Mouse (Mus musculus): ENCODE results near the gene Wnk2. TPM values are rescaled to one million over a fixed set of nuclear protein-coding genes. Genes with fewer than 3 reads are reported as not detected.

Gene Wnk2
- polyA plus RNA-seq, 1 experiment from 2014 or later, result 27.8 TPM

- peaks cover 21% of the 10 kb centered on the region for H3K36me3 ChIP-seq (replicated peaks)
- no peak overlapping the region for H3K9ac ChIP-seq
- H3K9me3 ChIP-seq, result no peaks in the 10 kb centered on the region
- no peak overlapping the region for H3K4me3 ChIP-seq
- H3K4me2 ChIP-seq, result no peak overlapping the region
- no peak overlapping the region for H3K27ac ChIP-seq
- 52% methylated on average over 9 of the region's 9 CpGs for WGBS
- H3K4me1 ChIP-seq, result no peaks in the 10 kb centered on the region
- H3K27me3 ChIP-seq (replicated peaks), result no peaks in the 10 kb centered on the region
- ATAC-seq (replicated peaks), result no peak
Measured at GRCm38 (mm10) chr13:49052512-49052911, 95.3 kb downstream of the Wnk2 start.

GRCm38 (mm10) chr13:49047393-49047792 is 100.4 kb downstream of the Wnk2 start:
- H3K27ac ChIP-seq, result no peak overlapping the region
- no peak overlapping the region for H3K9ac ChIP-seq
- H3K4me1 ChIP-seq, result peaks cover 7% of the 10 kb centered on the region
- peaks cover 12% of the 10 kb centered on the region for H3K36me3 ChIP-seq (replicated peaks)
- 88% methylated on average over 1 of the region's 1 CpGs for WGBS
- H3K27me3 ChIP-seq (replicated peaks), result no peaks in the 10 kb centered on the region
- no peak overlapping the region for H3K4me2 ChIP-seq
- no peaks in the 10 kb centered on the region for H3K9me3 ChIP-seq
- H3K4me3 ChIP-seq, result no peak overlapping the region
- no peak for ATAC-seq (replicated peaks)

- H3K4me2 ChIP-seq, result no peak overlapping the region
- ATAC-seq (replicated peaks), result peak; percentile 47
- H3K9ac ChIP-seq, result no peak overlapping the region; the same call in 1 of the 2 replicates
- H3K27ac ChIP-seq, result peak overlapping the region; percentile 65
- no peaks in the 10 kb centered on the region for H3K9me3 ChIP-seq
- H3K27me3 ChIP-seq (replicated peaks), result no peaks in the 10 kb centered on the region
- H3K36me3 ChIP-seq (replicated peaks), result peaks cover 5% of the 10 kb centered on the region; the same call in 1 of the 2 replicates
- H3K4me1 ChIP-seq, result peaks cover 7% of the 10 kb centered on the region
- WGBS, result 15% methylated on average over 10 of the region's 10 CpGs
- H3K4me3 ChIP-seq, result no peak overlapping the region
Measured at GRCm38 (mm10) chr13:49044145-49044561, 103.7 kb downstream of the Wnk2 start.

GRCm38 (mm10) chr13:49042371-49042770 is 105.4 kb downstream of the Wnk2 start:
- Histone ChIP-seq H3K27ac (no peak overlapping the region), H3K4me1 (peaks cover 11% of the 10 kb centered on the region), H3K9me3 (no peaks in the 10 kb centered on the region), H3K36me3 (replicated peaks) (peaks cover 12% of the 10 kb centered on the region; the same call in 1 of the 2 replicates), H3K27me3 (replicated peaks) (no peaks in the 10 kb centered on the region), H3K4me2 (no peak overlapping the region), H3K9ac (no peak overlapping the region), H3K4me3 (no peak overlapping the region)
- ATAC-seq (replicated peaks), result no peak
- 97% methylated on average over 15 of the region's 15 CpGs for WGBS

GRCm38 (mm10) chr13:49036928-49037574 is 110.8 kb downstream of the Wnk2 start:
- 81% methylated on average over 7 of the region's 7 CpGs for WGBS
- peak overlapping the region; percentile 48 for H3K27ac ChIP-seq
- peaks cover 4% of the 10 kb centered on the region; the same call in 1 of the 2 replicates for H3K4me1 ChIP-seq
- no peak overlapping the region for H3K4me2 ChIP-seq
- no peaks in the 10 kb centered on the region for H3K27me3 ChIP-seq (replicated peaks)
- H3K9me3 ChIP-seq, result no peaks in the 10 kb centered on the region
- peaks cover 18% of the 10 kb centered on the region for H3K36me3 ChIP-seq (replicated peaks)
- no peak overlapping the region for H3K9ac ChIP-seq
- H3K4me3 ChIP-seq, result no peak overlapping the region
- ATAC-seq (replicated peaks), result no peak

- no peaks in the 10 kb centered on the region for H3K9me3 ChIP-seq
- H3K4me2 ChIP-seq, result no peak overlapping the region
- H3K36me3 ChIP-seq (replicated peaks), result peaks cover 18% of the 10 kb centered on the region
- H3K4me3 ChIP-seq, result no peak overlapping the region
- 91% methylated on average over 4 of the region's 4 CpGs for WGBS
- H3K27ac ChIP-seq, result no peak overlapping the region
- H3K27me3 ChIP-seq (replicated peaks), result no peaks in the 10 kb centered on the region
- H3K9ac ChIP-seq, result no peak overlapping the region
- ATAC-seq (replicated peaks), result no peak; the same call in 1 of the 2 replicates
- H3K4me1 ChIP-seq, result peaks cover 4% of the 10 kb centered on the region; the same call in 1 of the 2 replicates
Measured at GRCm38 (mm10) chr13:49036436-49036835, 111.4 kb downstream of the Wnk2 start.

GRCm38 (mm10) chr13:49031029-49031428 is 116.8 kb downstream of the Wnk2 start:
- no peak overlapping the region for H3K4me3 ChIP-seq
- 89% methylated on average over 2 of the region's 2 CpGs for WGBS
- H3K9ac ChIP-seq, result no peak overlapping the region
- H3K4me1 ChIP-seq, result peaks cover 10% of the 10 kb centered on the region
- no peak for ATAC-seq (replicated peaks)
- H3K36me3 ChIP-seq (replicated peaks), result peaks cover 9% of the 10 kb centered on the region
- no peak overlapping the region for H3K27ac ChIP-seq
- no peaks in the 10 kb centered on the region for H3K27me3 ChIP-seq (replicated peaks)
- no peak overlapping the region for H3K4me2 ChIP-seq
- H3K9me3 ChIP-seq, result no peaks in the 10 kb centered on the region

- Histone ChIP-seq H3K36me3 (replicated peaks) (no peaks in the 10 kb centered on the region), H3K4me2 (no peak overlapping the region), H3K27ac (no peak overlapping the region), H3K4me1 (peaks cover 18% of the 10 kb centered on the region), H3K27me3 (replicated peaks) (no peaks in the 10 kb centered on the region), H3K4me3 (no peak overlapping the region), H3K9ac (no peak overlapping the region), H3K9me3 (no peaks in the 10 kb centered on the region)
- WGBS, result 54% methylated on average over 8 of the region's 8 CpGs
- ATAC-seq (replicated peaks), result peak; percentile 28; the same call in 1 of the 2 replicates
Measured at GRCm38 (mm10) chr13:49028757-49029539, 118.9 kb downstream of the Wnk2 start.

- H3K27me3 ChIP-seq (replicated peaks), result no peaks in the 10 kb centered on the region
- no peak for ATAC-seq (replicated peaks)
- H3K36me3 ChIP-seq (replicated peaks), result no peaks in the 10 kb centered on the region
- H3K27ac ChIP-seq, result no peak overlapping the region
- H3K4me3 ChIP-seq, result no peak overlapping the region
- WGBS, result 87% methylated on average over 8 of the region's 8 CpGs
- no peaks in the 10 kb centered on the region for H3K9me3 ChIP-seq
- H3K9ac ChIP-seq, result no peak overlapping the region
- peaks cover 18% of the 10 kb centered on the region for H3K4me1 ChIP-seq
- H3K4me2 ChIP-seq, result no peak overlapping the region
Measured at GRCm38 (mm10) chr13:49027057-49027456, 120.8 kb downstream of the Wnk2 start.

GRCm38 (mm10) chr13:49025521-49025920 is 122.3 kb downstream of the Wnk2 start:
- Histone ChIP-seq H3K27ac (no peak overlapping the region), H3K4me3 (no peak overlapping the region), H3K9ac (no peak overlapping the region), H3K9me3 (no peaks in the 10 kb centered on the region), H3K4me1 (peaks cover 18% of the 10 kb centered on the region), H3K27me3 (replicated peaks) (no peaks in the 10 kb centered on the region), H3K36me3 (replicated peaks) (no peaks in the 10 kb centered on the region), H3K4me2 (no peak overlapping the region)
- WGBS, result 6% methylated on average over 1 of the region's 1 CpGs
- ATAC-seq (replicated peaks), result no peak

GRCm38 (mm10) chr13:49024763-49025162 is 123.1 kb downstream of the Wnk2 start:
- no peak overlapping the region for H3K9ac ChIP-seq
- 9% methylated on average over 12 of the region's 12 CpGs for WGBS

GRCm38 (mm10) chr13:49021693-49022092 is 126.1 kb downstream of the Wnk2 start:
- ATAC-seq (replicated peaks), result no peak
- peaks cover 10% of the 10 kb centered on the region; the same call in 1 of the 2 replicates for H3K4me1 ChIP-seq
- no peaks in the 10 kb centered on the region for H3K36me3 ChIP-seq (replicated peaks)
- H3K4me3 ChIP-seq, result no peak overlapping the region
- H3K4me2 ChIP-seq, result no peak overlapping the region
- H3K9ac ChIP-seq, result no peak overlapping the region
- H3K9me3 ChIP-seq, result no peaks in the 10 kb centered on the region
- H3K27me3 ChIP-seq (replicated peaks), result no peaks in the 10 kb centered on the region
- no peak overlapping the region for H3K27ac ChIP-seq
- WGBS, result 71% methylated on average over 3 of the region's 3 CpGs

More at GRCm38 (mm10) chr13:49024763-49025162, 123.1 kb downstream of the Wnk2 start:
- Histone ChIP-seq H3K27ac (no peak overlapping the region), H3K36me3 (replicated peaks) (no peaks in the 10 kb centered on the region), H3K4me2 (no peak overlapping the region), H3K27me3 (replicated peaks) (no peaks in the 10 kb centered on the region), H3K4me3 (no peak overlapping the region), H3K4me1 (peaks cover 21% of the 10 kb centered on the region), H3K9me3 (no peaks in the 10 kb centered on the region)
- no peak for ATAC-seq (replicated peaks)
